In genomic region chr4:82511001-82511513, GRCm38 (mm10) we compare ENCODE assay signal across 9 mouse cellular contexts.
DNase-seq lines count a peak whose midpoint lies in the region; ATAC-seq lines count a peak whose summit lies in the region.
"Had no signal": no experiment of that assay in that cellular context is flagged by ENCODE, and none has a peak within 500 bp of the region (broad histone marks: within the 10 kb centered on the region; RNA-seq: fewer than 3 reads in every experiment).

No protein-coding gene starts in this region.

- DNase-seq in embryo, embryonic 11 days, result peak; percentile 58
- DNase-seq in embryo, embryonic 9.5 days (ENCODE audit: extremely low spot score), result no peak
- DNase-seq in retina, embryonic 14.5 days (ENCODE audit: low spot score), result no peak
- DNase-seq in gastrocnemius, postnatal 25 days, result no peak

- peak overlapping the region; percentile 49; the same call in 1 of the 2 replicates for H3K4me3 ChIP-seq in embryonic facial prominence, embryonic 15.5 days (replicated peaks)
- peak overlapping the region; percentile 20; the same call in 1 of the 2 replicates for H3K4me3 ChIP-seq in intestine, embryonic 15.5 days (replicated peaks)
- peak overlapping the region; percentile 47 for H3K4me3 ChIP-seq in lung, embryonic 15.5 days

- no peak for ATAC-seq in embryonic facial prominence, embryonic 15.5 days (ENCODE audit: insufficient number of reproducible peaks, low FRiP score, low TSS enrichment, low read depth)
- ATAC-seq in intestine, embryonic 15.5 days, result no peak
- no peak for ATAC-seq in lung, embryonic 15.5 days (ENCODE audit: borderline replicate concordance, extremely low read depth, low FRiP score, low TSS enrichment)
- no peak for ATAC-seq in megakaryocyte, adult 5-6 weeks (ENCODE audit: poor library complexity, severe bottlenecking)

- H3K4me1 ChIP-seq in embryonic facial prominence, embryonic 15.5 days, result peaks cover 37% of the 10 kb centered on the region
- H3K4me1 ChIP-seq in intestine, embryonic 15.5 days (replicated peaks), result peaks cover 16% of the 10 kb centered on the region
- peaks cover 45% of the 10 kb centered on the region for H3K4me1 ChIP-seq in lung, embryonic 15.5 days

- no peak overlapping the region for H3K9ac ChIP-seq in embryonic facial prominence, embryonic 15.5 days
- peak overlapping the region; percentile 36 for H3K9ac ChIP-seq in intestine, embryonic 15.5 days
- peak overlapping the region; percentile 62 for H3K9ac ChIP-seq in lung, embryonic 15.5 days

- 9% methylated on average over 16 of the region's 16 CpGs for WGBS in embryonic facial prominence, embryonic 15.5 days
- WGBS in intestine, embryonic 15.5 days, result 6% methylated on average over 16 of the region's 16 CpGs
- 4% methylated on average over 16 of the region's 16 CpGs for WGBS in lung, embryonic 15.5 days

- H3K4me2 ChIP-seq in embryonic facial prominence, embryonic 15.5 days (replicated peaks), result peak overlapping the region; percentile 88
- peak overlapping the region; percentile 83 for H3K4me2 ChIP-seq in intestine, embryonic 15.5 days (replicated peaks)
- peak overlapping the region; percentile 93 for H3K4me2 ChIP-seq in lung, embryonic 15.5 days

- no peaks in the 10 kb centered on the region for H3K9me3 ChIP-seq in embryonic facial prominence, embryonic 15.5 days (replicated peaks)
- H3K9me3 ChIP-seq in intestine, embryonic 15.5 days, result no peaks in the 10 kb centered on the region
- H3K9me3 ChIP-seq in lung, embryonic 15.5 days, result no peaks in the 10 kb centered on the region

- no peaks in the 10 kb centered on the region for H3K36me3 ChIP-seq in embryonic facial prominence, embryonic 15.5 days
- no peaks in the 10 kb centered on the region for H3K36me3 ChIP-seq in intestine, embryonic 15.5 days
- H3K36me3 ChIP-seq in lung, embryonic 15.5 days, result no peaks in the 10 kb centered on the region
- H3K36me3 ChIP-seq: G1E had no signal

- H3K27me3 ChIP-seq in embryonic facial prominence, embryonic 15.5 days, result no peaks in the 10 kb centered on the region
- H3K27me3 ChIP-seq in intestine, embryonic 15.5 days (replicated peaks), result no peaks in the 10 kb centered on the region
- H3K27me3 ChIP-seq in lung, embryonic 15.5 days, result no peaks in the 10 kb centered on the region

- peak overlapping the region; percentile 94 for H3K27ac ChIP-seq in embryonic facial prominence, embryonic 15.5 days (replicated peaks)
- H3K27ac ChIP-seq in intestine, embryonic 15.5 days, result peak overlapping the region; percentile 93
- peak overlapping the region; percentile 96 for H3K27ac ChIP-seq in lung, embryonic 15.5 days
